ENCODE assay signal across 3 mouse cellular contexts in genomic region chr6:108773480-108773879, GRCm38 (mm10).
"Had no signal": no experiment of that assay in that cellular context is flagged by ENCODE, and none has a peak within 500 bp of the region (broad histone marks: within the 10 kb centered on the region; RNA-seq: fewer than 3 reads in every experiment).

No protein-coding gene starts in this region.

- H3K4me2 ChIP-seq: neural tube, embryonic 15.5 days; stomach, embryonic 15.5 days had no signal

- H3K27ac ChIP-seq: neural tube, embryonic 15.5 days; stomach, embryonic 15.5 days; stomach, postnatal 0 days had no signal

- H3K4me3 ChIP-seq: neural tube, embryonic 15.5 days; stomach, embryonic 15.5 days had no signal

- H3K4me1 ChIP-seq: neural tube, embryonic 15.5 days; stomach, embryonic 15.5 days had no signal

- H3K27me3 ChIP-seq: neural tube, embryonic 15.5 days; stomach, embryonic 15.5 days had no signal

- H3K36me3 ChIP-seq: neural tube, embryonic 15.5 days; stomach, embryonic 15.5 days had no signal

- H3K9ac ChIP-seq: neural tube, embryonic 15.5 days; stomach, embryonic 15.5 days had no signal

- H3K9me3 ChIP-seq: neural tube, embryonic 15.5 days; stomach, embryonic 15.5 days had no signal
